Mouse (Mus musculus) embryonic facial prominence, embryonic 13.5 days (tissue): ENCODE results near the gene Caln1. TPM values are rescaled to one million over a fixed set of nuclear protein-coding genes. Genes with fewer than 3 reads are reported as not detected.
A peak's percentile ranks its signal among the peaks of the same experiment; 100 is the strongest.

Experiments
- ATAC-seq: fragments of 200-750 bp; cut with Nextera tagmentation; 2 replicates; pipeline ENCODE4 v1.8.0; 2017; ENCODE audit warnings: low read depth; ENCODE audit not compliant: insufficient number of reproducible peaks, insufficient read depth, low FRiP score, low TSS enrichment
- H3K27ac ChIP-seq: fragments of 300-500 bp; sonication (generic); 2 replicates; pipeline ENCODE4 v1.5.1; 2015; ENCODE audit warnings: moderate library complexity, mild to moderate bottlenecking, inconsistent platforms
- H3K27me3 ChIP-seq: fragments of 300-500 bp; sonication (generic); 2 replicates; pipeline ENCODE4 v1.6.1; 2015; ENCODE audit warnings: mild to moderate bottlenecking, inconsistent platforms
- H3K36me3 ChIP-seq: fragments of 300-500 bp; sonication (generic); 2 replicates; pipeline ENCODE4 v1.6.1; 2015; ENCODE audit warnings: mild to moderate bottlenecking, inconsistent platforms
- H3K4me1 ChIP-seq: fragments of 300-500 bp; sonication (generic); 2 replicates; pipeline ENCODE4 v1.6.1; 2015; ENCODE audit warnings: inconsistent platforms
- H3K4me2 ChIP-seq: fragments of 300-500 bp; sonication (generic); 2 replicates; pipeline ENCODE4 v1.6.1; 2015; ENCODE audit warnings: moderate library complexity, mild to moderate bottlenecking, inconsistent platforms
- H3K4me3 ChIP-seq: fragments of 300-500 bp; sonication (generic); 2 replicates; pipeline ENCODE4 v1.5.1; 2015; ENCODE audit warnings: mild to moderate bottlenecking, inconsistent platforms
- H3K9ac ChIP-seq: fragments of 300-500 bp; sonication (generic); 2 replicates; pipeline ENCODE4 v1.6.1; 2015; ENCODE audit warnings: mild to moderate bottlenecking, inconsistent platforms
- H3K9me3 ChIP-seq: fragments of 300-500 bp; sonication (generic); 2 replicates; pipeline ENCODE4 v1.6.1; 2016; ENCODE audit warnings: inconsistent platforms
- WGBS: fragments of 180-500 bp; shearing (Covaris S2); methylation state at CpG from one replicate; pipeline ENCODE4 v1.1.7; 2015; ENCODE audit warnings: mixed read lengths; 5-methylcytosine and 5-hydroxymethylcytosine counted together
- polyA plus RNA-seq: library from polyadenylated mRNA; unstranded; fragments of >200 nt; fragmentation: Nextera tagmentation; extraction: Ambion mirVana; gene quantifications from 2 replicates; pipeline ENCODE4 v1.2.1, GENCODE M21; 2015

Caln1 gene
- polyA plus RNA-seq, 1 experiment from 2014 or later = 2.7 TPM

DNA sequence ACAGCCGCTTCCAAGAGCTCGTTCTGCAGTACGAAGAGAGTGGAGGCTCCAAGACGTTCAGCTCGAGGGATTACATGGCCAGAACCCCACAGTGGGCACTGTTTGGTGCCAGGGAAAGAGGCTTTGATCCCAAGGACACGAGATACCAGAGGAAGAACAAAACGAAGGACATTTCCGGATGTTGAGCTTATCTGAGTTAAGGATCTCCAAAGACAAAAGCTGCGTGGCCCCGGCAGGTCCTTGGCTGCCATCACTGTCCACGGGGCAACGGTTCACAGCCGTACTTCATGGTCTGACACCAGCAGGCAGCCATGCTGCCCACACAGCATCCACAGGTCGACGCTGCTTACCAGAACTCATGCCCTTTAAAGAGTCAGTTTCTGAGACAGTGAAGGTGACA lies 28.6 kb upstream of the Caln1 start:
- no peak overlapping the region for H3K4me3 ChIP-seq
- no peak overlapping the region for H3K4me2 ChIP-seq
- no peak overlapping the region for H3K9ac ChIP-seq
- no peaks in the 10 kb centered on the region for H3K9me3 ChIP-seq
- WGBS = 92% methylated on average over 15 of the region's 15 CpGs
- no peaks in the 10 kb centered on the region for H3K27me3 ChIP-seq
- H3K27ac ChIP-seq = no peak overlapping the region
- peaks cover 62% of the 10 kb centered on the region for H3K36me3 ChIP-seq
- H3K4me1 ChIP-seq = no peaks in the 10 kb centered on the region
- no peak for ATAC-seq

DNA sequence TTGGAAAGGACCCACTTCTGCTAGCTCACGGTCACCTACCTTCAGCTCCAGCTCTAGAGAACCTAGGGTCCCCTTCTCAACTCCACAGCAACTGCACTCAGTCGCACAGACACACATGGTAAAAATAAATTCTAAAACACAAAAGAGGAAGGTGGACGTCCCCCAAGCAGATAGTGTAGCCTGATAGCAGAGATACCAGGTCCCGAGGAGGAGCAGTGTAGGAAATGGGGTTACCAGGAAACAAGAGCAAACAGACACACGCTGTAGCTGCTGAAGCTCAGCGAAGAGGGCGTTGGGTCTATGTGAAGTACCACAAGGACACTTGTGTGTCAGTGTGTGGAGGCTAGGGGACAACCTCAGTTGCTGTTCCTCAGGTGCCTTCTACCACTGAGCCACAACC lies 24.3 kb upstream of the Caln1 start:
- Histone ChIP-seq H3K4me2 (no peak overlapping the region), H3K9me3 (peaks cover 3% of the 10 kb centered on the region; the same call in 1 of the 2 replicates), H3K4me3 (no peak overlapping the region), H3K4me1 (no peaks in the 10 kb centered on the region), H3K27me3 (no peaks in the 10 kb centered on the region), H3K9ac (no peak overlapping the region), H3K27ac (no peak overlapping the region), H3K36me3 (peaks cover 35% of the 10 kb centered on the region)
- WGBS = 93% methylated on average over 7 of the region's 7 CpGs
- no peak for ATAC-seq

DNA sequence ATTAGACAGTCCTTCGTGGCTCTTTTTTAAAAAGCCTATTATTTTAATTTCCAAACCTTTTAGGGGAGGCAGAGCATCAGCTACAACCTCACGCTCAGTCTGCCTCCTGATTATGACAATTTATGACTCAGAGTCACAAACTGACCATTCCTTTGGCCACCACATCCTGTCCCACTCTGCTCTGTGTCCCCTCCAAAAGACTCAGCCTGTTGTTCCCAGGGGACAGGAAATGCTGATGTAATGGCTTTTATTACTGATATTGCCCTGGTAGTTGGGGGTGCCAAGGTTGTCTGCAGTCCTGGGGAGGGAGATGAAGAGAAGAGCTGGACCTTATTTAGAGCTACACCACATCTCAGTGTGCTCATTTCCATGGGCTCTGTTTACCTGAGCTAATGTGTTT lies 23.4 kb upstream of the Caln1 start:
- no peaks in the 10 kb centered on the region for H3K4me1 ChIP-seq
- H3K4me2 ChIP-seq = no peak overlapping the region
- H3K27me3 ChIP-seq = no peaks in the 10 kb centered on the region
- no peak overlapping the region for H3K9ac ChIP-seq
- H3K4me3 ChIP-seq = no peak overlapping the region
- H3K27ac ChIP-seq = no peak overlapping the region
- peaks cover 3% of the 10 kb centered on the region; the same call in 1 of the 2 replicates for H3K9me3 ChIP-seq
- peaks cover 26% of the 10 kb centered on the region for H3K36me3 ChIP-seq
- ATAC-seq = no peak
- 86% methylated on average over 2 of the region's 2 CpGs for WGBS

DNA sequence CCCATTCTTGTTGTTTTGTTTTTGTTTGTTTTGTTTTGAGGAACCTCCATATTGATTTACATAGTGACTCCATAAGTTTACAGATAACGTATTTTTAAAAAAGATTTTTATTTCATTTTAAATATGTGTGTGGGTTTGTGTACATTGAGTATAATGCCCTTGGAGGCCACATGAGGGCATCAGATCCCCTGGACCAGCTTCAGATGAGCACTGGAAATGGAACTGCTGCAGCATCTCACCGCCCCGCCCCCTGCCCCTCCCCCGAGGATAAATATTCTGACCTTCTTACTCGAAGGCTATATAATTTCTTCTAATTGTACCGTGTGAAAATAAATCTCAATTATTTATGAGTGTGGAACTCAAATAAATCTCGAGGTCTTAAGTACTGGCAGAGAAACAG lies 14.0 kb upstream of the Caln1 start:
- no peak overlapping the region for H3K4me3 ChIP-seq
- no peaks in the 10 kb centered on the region for H3K4me1 ChIP-seq
- no peaks in the 10 kb centered on the region for H3K36me3 ChIP-seq
- H3K27ac ChIP-seq = no peak overlapping the region
- no peaks in the 10 kb centered on the region for H3K9me3 ChIP-seq
- no peak overlapping the region for H3K4me2 ChIP-seq
- H3K9ac ChIP-seq = no peak overlapping the region
- ATAC-seq = no peak
- no peaks in the 10 kb centered on the region for H3K27me3 ChIP-seq
- WGBS = 58% methylated on average over 7 of the region's 7 CpGs

DNA sequence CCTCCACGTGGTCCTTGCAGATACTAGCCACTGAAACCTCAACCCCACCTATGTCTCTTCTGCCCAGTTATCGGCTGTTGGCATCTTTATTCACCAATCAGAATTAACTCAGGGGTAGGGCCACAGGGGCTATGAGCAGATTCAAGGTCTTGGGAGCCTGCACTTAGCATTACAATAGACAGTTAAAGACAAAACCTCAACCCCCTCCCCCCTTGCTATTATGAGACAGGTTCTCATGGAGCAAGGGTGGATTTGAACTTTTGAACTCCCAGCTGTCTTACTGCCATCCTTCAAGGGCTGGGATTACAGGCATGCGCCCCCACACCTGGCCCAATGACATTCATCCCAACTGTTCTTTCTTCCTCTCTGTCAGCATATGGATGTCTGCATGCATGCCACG lies 6.1 kb upstream of the Caln1 start:
- WGBS = 65% methylated on average over 4 of the region's 4 CpGs
- H3K4me3 ChIP-seq = no peak overlapping the region
- H3K27ac ChIP-seq = no peak overlapping the region
- H3K4me1 ChIP-seq = no peaks in the 10 kb centered on the region
- H3K9ac ChIP-seq = no peak overlapping the region
- no peak for ATAC-seq
- no peaks in the 10 kb centered on the region for H3K9me3 ChIP-seq
- no peaks in the 10 kb centered on the region for H3K36me3 ChIP-seq
- no peak overlapping the region for H3K4me2 ChIP-seq
- no peaks in the 10 kb centered on the region for H3K27me3 ChIP-seq

DNA sequence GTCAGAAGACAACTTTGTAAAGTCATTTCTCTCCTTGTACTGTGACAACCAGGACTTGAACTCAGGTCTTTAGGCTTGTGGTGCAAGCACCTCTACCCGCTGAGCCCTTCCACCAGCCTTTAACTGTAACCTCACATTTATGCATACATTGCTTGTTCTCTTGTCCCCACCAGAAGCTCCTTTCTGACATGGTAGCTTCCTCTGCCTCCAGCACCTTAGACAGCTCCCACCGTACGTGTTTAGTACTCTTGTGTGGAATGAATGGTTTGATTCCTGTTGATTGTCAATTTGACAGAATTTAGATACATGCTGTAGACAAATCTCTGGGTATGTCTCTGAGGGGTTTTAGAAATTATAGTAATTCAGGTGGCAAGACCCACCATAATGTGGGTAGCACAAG lies 5.5 kb upstream of the Caln1 start:
- Histone ChIP-seq H3K9me3 (no peaks in the 10 kb centered on the region), H3K36me3 (no peaks in the 10 kb centered on the region), H3K27ac (no peak overlapping the region), H3K4me3 (no peak overlapping the region), H3K27me3 (no peaks in the 10 kb centered on the region), H3K9ac (no peak overlapping the region), H3K4me2 (no peak overlapping the region), H3K4me1 (no peaks in the 10 kb centered on the region)
- 34% methylated on average over 3 of the region's 3 CpGs for WGBS
- no peak for ATAC-seq

DNA sequence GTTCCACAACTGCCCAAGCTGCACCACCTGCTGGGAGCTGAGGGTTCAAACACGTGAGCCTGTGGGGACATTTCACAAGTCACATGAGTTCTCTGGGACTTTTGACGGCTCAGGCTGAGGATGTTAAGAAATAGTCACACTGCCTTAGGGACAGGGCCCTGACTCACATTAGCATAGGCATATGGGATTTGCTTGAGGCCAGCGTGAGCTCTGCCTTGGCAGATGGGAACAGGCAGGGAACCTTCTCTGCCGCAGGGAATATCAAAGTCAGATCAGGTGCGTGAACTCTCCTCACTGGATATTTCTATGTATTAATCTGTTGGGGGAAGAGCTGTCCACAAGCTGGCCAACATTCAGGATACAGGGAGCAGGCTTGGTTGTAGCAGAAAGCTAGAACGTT lies 1.0 kb upstream of the Caln1 start:
- no peaks in the 10 kb centered on the region for H3K9me3 ChIP-seq
- H3K36me3 ChIP-seq = no peaks in the 10 kb centered on the region
- ATAC-seq = no peak
- H3K27me3 ChIP-seq = no peaks in the 10 kb centered on the region
- no peak overlapping the region for H3K4me2 ChIP-seq
- no peaks in the 10 kb centered on the region for H3K4me1 ChIP-seq
- WGBS = 79% methylated on average over 6 of the region's 6 CpGs
- no peak overlapping the region for H3K9ac ChIP-seq
- H3K4me3 ChIP-seq = no peak overlapping the region
- no peak overlapping the region for H3K27ac ChIP-seq

DNA sequence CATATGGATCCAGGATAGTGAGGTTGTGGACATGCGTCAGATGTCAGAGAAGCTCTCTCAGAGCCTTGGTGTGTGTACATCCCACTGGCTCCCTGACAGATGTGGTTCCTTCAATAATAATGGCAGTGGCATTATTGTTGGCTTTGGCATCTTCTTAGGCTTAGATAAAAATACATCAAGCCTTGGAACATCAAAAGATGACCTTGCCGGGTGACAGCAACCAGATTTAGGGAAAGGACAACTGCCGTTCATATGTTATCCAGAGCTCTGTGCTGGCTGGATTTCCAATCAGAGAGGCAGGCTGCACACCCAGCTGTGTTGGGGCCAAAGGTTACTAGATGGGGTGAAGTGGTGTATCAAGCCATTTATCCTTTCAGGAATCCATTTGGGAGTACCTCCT lies 6.2 kb downstream of the Caln1 start:
- no peak overlapping the region for H3K4me2 ChIP-seq
- WGBS = 88% methylated on average over 3 of the region's 3 CpGs
- H3K27me3 ChIP-seq = no peaks in the 10 kb centered on the region
- H3K4me3 ChIP-seq = no peak overlapping the region
- H3K4me1 ChIP-seq = no peaks in the 10 kb centered on the region
- no peaks in the 10 kb centered on the region for H3K36me3 ChIP-seq
- H3K9me3 ChIP-seq = no peaks in the 10 kb centered on the region
- ATAC-seq = no peak
- no peak overlapping the region for H3K9ac ChIP-seq
- H3K27ac ChIP-seq = no peak overlapping the region

DNA sequence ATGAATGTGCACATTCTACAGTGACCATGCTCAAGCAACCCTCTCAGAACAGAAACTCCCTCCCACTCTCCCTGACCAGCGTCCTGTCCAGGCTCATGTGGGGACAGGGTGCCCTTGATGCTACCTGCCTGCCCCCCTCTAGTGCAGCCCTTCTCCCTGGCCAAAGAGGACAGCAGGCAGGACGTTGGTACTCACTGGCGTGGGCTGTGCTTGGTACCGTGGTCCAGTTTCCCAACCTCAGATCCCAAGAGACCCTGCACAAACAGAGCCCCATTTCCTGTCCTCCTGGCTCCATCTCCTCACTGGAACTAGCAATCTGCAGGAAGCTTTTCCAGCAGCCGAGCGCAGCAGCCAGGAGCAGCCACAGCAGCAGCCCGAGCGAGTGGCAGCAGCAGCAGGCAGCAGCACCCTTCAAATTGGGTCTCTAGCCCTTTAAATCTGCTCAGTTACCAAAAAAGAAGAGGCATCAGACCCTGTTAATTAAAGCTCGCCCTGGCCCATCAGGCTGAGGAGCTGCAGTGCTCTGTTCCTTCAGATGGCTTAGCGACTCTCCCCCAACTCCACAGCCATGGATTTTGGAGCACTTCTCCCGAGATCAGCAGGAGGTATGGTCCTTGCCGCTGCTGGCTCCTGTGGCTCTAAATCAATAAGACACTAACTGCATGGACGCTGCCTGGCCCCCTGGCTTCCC lies 15.1 kb downstream of the Caln1 start, which contains the start of gene A330070K13Rik:
A330070K13Rik (minus strand) TSS at position 410 of the 691 bp plus-strand sequence.
- ATAC-seq = no peak
- Histone ChIP-seq H3K9ac (peak within 1 kb of the TSS; percentile 47; the same call in 1 of the 2 replicates), H3K27ac (no peak within 1 kb of the TSS), H3K4me2 (peak within 1 kb of the TSS; percentile 53), H3K36me3 (no peaks in the 10 kb centered on the region), H3K27me3 (0 out of 2 replicates have a peak, but pooled peaks cover 7% of the 10 kb centered on the region), H3K4me3 (no peak within 1 kb of the TSS; the same call in 1 of the 2 replicates), H3K9me3 (no peaks in the 10 kb centered on the region), H3K4me1 (peaks cover 11% of the 10 kb centered on the region; the same call in 1 of the 2 replicates)
- WGBS = 8% methylated on average over 13 of the region's 13 CpGs

DNA sequence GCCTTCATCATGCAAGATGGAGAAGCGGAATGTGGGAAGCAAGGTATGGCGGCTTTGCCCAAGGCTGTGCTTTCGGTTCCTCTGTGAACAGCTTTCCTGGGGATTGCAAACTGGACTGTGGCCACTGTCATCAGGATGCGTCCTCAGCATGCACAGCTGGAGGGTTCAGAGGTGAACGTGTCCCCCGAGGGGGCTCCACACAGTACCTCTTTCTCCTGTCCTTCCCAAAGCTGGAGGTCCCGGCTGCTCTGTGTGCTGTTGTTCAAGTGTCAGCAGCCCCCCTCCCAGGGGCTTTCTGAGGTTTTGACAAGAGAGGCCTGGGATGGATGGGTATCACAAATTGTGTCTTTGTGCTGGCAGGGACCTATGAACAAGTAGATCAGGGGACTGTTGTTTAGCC lies 17.2 kb downstream of the Caln1 start:
- Histone ChIP-seq H3K4me2 (no peak overlapping the region), H3K9ac (no peak overlapping the region), H3K27me3 (0 out of 2 replicates have a peak, but pooled peaks cover 7% of the 10 kb centered on the region), H3K4me3 (no peak overlapping the region), H3K36me3 (no peaks in the 10 kb centered on the region), H3K27ac (no peak overlapping the region), H3K9me3 (no peaks in the 10 kb centered on the region), H3K4me1 (peaks cover 11% of the 10 kb centered on the region; the same call in 1 of the 2 replicates)
- no peak for ATAC-seq
- WGBS = 31% methylated on average over 7 of the region's 7 CpGs

DNA sequence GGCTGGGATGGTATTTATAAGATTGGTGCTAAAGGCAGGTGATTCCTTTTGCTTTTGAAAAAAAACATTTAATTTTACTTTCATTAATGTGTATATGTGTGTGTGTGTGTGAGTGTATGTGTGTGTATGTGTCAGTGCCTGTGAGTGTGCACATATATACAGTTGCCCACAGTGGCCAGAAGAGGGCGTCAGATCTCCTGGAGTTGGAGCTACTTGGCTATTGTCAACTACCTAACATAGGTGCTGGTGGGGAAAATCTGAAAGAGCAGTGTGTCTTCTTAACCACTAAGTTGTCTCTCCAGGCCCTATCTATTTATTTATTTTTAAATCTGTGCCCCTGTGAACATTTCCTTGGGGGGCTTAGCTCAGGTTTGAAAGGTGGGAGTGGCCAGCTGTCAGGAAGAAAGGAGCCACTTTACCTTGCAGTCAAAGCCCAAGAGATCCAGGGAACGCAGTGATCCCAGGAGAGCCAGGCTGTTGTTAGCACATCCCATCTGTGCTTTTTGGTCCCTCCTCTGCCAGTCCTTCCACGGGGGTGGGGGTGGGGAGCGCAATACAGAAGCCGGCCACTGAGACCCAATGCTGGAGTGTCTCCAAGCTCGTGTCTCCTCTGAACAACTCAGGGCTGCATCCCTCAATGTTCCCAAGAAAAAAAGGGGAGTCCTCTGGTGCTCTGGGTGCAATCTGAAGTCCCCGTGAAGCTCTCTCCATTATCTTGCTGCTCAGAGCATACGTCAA lies 24.5 kb downstream of the Caln1 start:
- no peak overlapping the region for H3K9ac ChIP-seq
- WGBS = 55% methylated on average over 8 of the region's 8 CpGs
- no peak overlapping the region for H3K27ac ChIP-seq
- no peak for ATAC-seq
- H3K4me1 ChIP-seq = no peaks in the 10 kb centered on the region
- no peaks in the 10 kb centered on the region for H3K27me3 ChIP-seq
- no peak overlapping the region for H3K4me3 ChIP-seq
- no peaks in the 10 kb centered on the region for H3K36me3 ChIP-seq
- no peaks in the 10 kb centered on the region for H3K9me3 ChIP-seq
- H3K4me2 ChIP-seq = no peak overlapping the region

DNA sequence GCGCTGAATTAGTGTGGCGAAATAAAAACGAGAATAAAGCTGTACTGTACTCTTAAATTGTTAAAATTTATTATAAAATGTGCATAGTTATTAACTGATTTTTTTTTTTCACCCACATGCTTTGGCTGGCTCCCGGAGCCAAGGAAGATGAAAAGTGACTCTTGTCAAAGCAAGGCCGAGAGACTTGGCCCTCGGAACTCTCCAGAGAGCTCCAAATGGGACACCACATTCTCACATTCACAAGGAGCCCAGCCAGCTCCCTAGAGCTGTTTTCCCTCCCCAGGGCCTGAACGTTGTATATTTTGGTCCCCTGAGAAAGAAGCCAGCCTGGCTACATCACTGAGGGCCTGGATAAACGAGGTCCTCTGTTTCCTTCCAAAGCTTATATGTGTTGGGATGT lies 25.1 kb downstream of the Caln1 start:
- H3K4me1 ChIP-seq = no peaks in the 10 kb centered on the region
- no peak overlapping the region for H3K9ac ChIP-seq
- WGBS = 72% methylated on average over 8 of the region's 8 CpGs
- no peak overlapping the region for H3K4me3 ChIP-seq
- ATAC-seq = no peak
- H3K27ac ChIP-seq = no peak overlapping the region
- no peaks in the 10 kb centered on the region for H3K27me3 ChIP-seq
- no peaks in the 10 kb centered on the region for H3K9me3 ChIP-seq
- H3K4me2 ChIP-seq = no peak overlapping the region
- H3K36me3 ChIP-seq = no peaks in the 10 kb centered on the region
